Mouse (Mus musculus): Measurements from ENCODE around the gene Arhgap9. TPM values are rescaled to one million over a fixed set of nuclear protein-coding genes. Genes with fewer than 3 reads are reported as not detected.

Gene Arhgap9
- polyA plus RNA-seq, 1 experiment: 0.97 TPM

- WGBS: 61% methylated on average over 11 of the region's 11 CpGs
- H3K4me1 ChIP-seq (ENCODE audit: control insufficient read depth, insufficient read depth, low read length): peaks cover 23% of the 10 kb centered on the region
- TF ChIP-seq CTCF (IDR thresholded peaks at IDR 0.05; ENCODE audit: borderline replicate concordance, insufficient read depth, low read depth, low read length) (no peak), POLR2A (IDR thresholded peaks at IDR 0.05; ENCODE audit: borderline replicate concordance, insufficient read depth, low read length) (no peak)
- no peak overlapping the region for H3K27ac ChIP-seq (ENCODE audit: insufficient read depth, low read length)
- no peak overlapping the region for H3K4me3 ChIP-seq (replicated peaks; ENCODE audit: insufficient read depth, low read depth, low read length)
- H3K27me3 ChIP-seq (ENCODE audit: control insufficient read depth, insufficient read depth, low read length): no peaks in the 10 kb centered on the region
- DNase-seq: no peak
Measured at GRCm38 (mm10) chr10:127284724-127285500, 36.9 kb upstream of the Arhgap9 start.

GRCm38 (mm10) chr10:127285644-127286043, 36.1 kb upstream of the Arhgap9 start:
- Histone ChIP-seq H3K4me3 (replicated peaks; ENCODE audit: insufficient read depth, low read depth, low read length) (no peak overlapping the region), H3K27me3 (ENCODE audit: control insufficient read depth, insufficient read depth, low read length) (no peaks in the 10 kb centered on the region), H3K27ac (ENCODE audit: insufficient read depth, low read length) (no peak overlapping the region), H3K4me1 (ENCODE audit: control insufficient read depth, insufficient read depth, low read length) (peaks cover 23% of the 10 kb centered on the region)
- WGBS: 52% methylated on average over 13 of the region's 13 CpGs
- no peak for TF ChIP-seq CTCF (IDR thresholded peaks at IDR 0.05; ENCODE audit: borderline replicate concordance, insufficient read depth, low read depth, low read length)
- no peak for TF ChIP-seq POLR2A (IDR thresholded peaks at IDR 0.05; ENCODE audit: borderline replicate concordance, insufficient read depth, low read length)
- DNase-seq: peak in 1 of 2 experiments; percentile 31

- H3K27ac ChIP-seq (ENCODE audit: insufficient read depth, low read length): no peak overlapping the region
- no peaks in the 10 kb centered on the region for H3K27me3 ChIP-seq (ENCODE audit: control insufficient read depth, insufficient read depth, low read length)
- TF ChIP-seq CTCF (IDR thresholded peaks at IDR 0.05; ENCODE audit: borderline replicate concordance, insufficient read depth, low read depth, low read length) (no peak), POLR2A (IDR thresholded peaks at IDR 0.05; ENCODE audit: borderline replicate concordance, insufficient read depth, low read length) (no peak)
- no peak overlapping the region for H3K4me3 ChIP-seq (replicated peaks; ENCODE audit: insufficient read depth, low read depth, low read length)
- DNase-seq: peak in 1 of 2 experiments; percentile 26
- peaks cover 23% of the 10 kb centered on the region for H3K4me1 ChIP-seq (ENCODE audit: control insufficient read depth, insufficient read depth, low read length)
- 35% methylated on average over 7 of the region's 7 CpGs for WGBS
Measured at GRCm38 (mm10) chr10:127286194-127286593, 35.6 kb upstream of the Arhgap9 start.

GRCm38 (mm10) chr10:127286730-127287129, 35.0 kb upstream of the Arhgap9 start:
- DNase-seq: peak; percentile 29 to 43
- H3K4me1 ChIP-seq (ENCODE audit: control insufficient read depth, insufficient read depth, low read length): peaks cover 20% of the 10 kb centered on the region; the same call in 1 of the 2 replicates
- 11% methylated on average over 7 of the region's 7 CpGs for WGBS
- no peak for TF ChIP-seq POLR2A (IDR thresholded peaks at IDR 0.05; ENCODE audit: borderline replicate concordance, insufficient read depth, low read length)
- TF ChIP-seq CTCF (IDR thresholded peaks at IDR 0.05; ENCODE audit: borderline replicate concordance, insufficient read depth, low read depth, low read length): no peak
- no peaks in the 10 kb centered on the region for H3K27me3 ChIP-seq (ENCODE audit: control insufficient read depth, insufficient read depth, low read length)
- peak overlapping the region; percentile 60 for H3K4me3 ChIP-seq (replicated peaks; ENCODE audit: insufficient read depth, low read depth, low read length)
- no peak overlapping the region for H3K27ac ChIP-seq (ENCODE audit: insufficient read depth, low read length)

- Histone ChIP-seq H3K27ac (ENCODE audit: insufficient read depth, low read length) (0 out of 2 replicates have a peak overlapping the region, but pooled peaks have one; percentile 18), H3K4me1 (ENCODE audit: control insufficient read depth, insufficient read depth, low read length) (peaks cover 20% of the 10 kb centered on the region; the same call in 1 of the 2 replicates), H3K4me3 (replicated peaks; ENCODE audit: insufficient read depth, low read depth, low read length) (peak overlapping the region; percentile 60), H3K27me3 (ENCODE audit: control insufficient read depth, insufficient read depth, low read length) (no peaks in the 10 kb centered on the region)
- DNase-seq: peak in 1 of 2 experiments; percentile 36
- TF ChIP-seq CTCF (IDR thresholded peaks at IDR 0.05; ENCODE audit: borderline replicate concordance, insufficient read depth, low read depth, low read length) (no peak), POLR2A (IDR thresholded peaks at IDR 0.05; ENCODE audit: borderline replicate concordance, insufficient read depth, low read length) (no peak)
- 25% methylated on average over 15 of the region's 15 CpGs for WGBS
Measured at GRCm38 (mm10) chr10:127287271-127287935, 34.4 kb upstream of the Arhgap9 start.

- TF ChIP-seq POLR2A (IDR thresholded peaks at IDR 0.05; ENCODE audit: borderline replicate concordance, insufficient read depth, low read length) (no peak), CTCF (IDR thresholded peaks at IDR 0.05; ENCODE audit: borderline replicate concordance, insufficient read depth, low read depth, low read length) (no peak)
Measured at GRCm38 (mm10) chr10:127287936-127288293, 33.8 kb upstream of the Arhgap9 start.

GRCm38 (mm10) chr10:127288328-127288799, 33.4 kb upstream of the Arhgap9 start:
- Histone ChIP-seq H3K4me1 (ENCODE audit: control insufficient read depth, insufficient read depth, low read length) (peaks cover 20% of the 10 kb centered on the region; the same call in 1 of the 2 replicates), H3K27me3 (ENCODE audit: control insufficient read depth, insufficient read depth, low read length) (no peaks in the 10 kb centered on the region), H3K4me3 (replicated peaks; ENCODE audit: insufficient read depth, low read depth, low read length) (peak overlapping the region; percentile 60), H3K27ac (ENCODE audit: insufficient read depth, low read length) (peak overlapping the region; percentile 55; the same call in 1 of the 2 replicates)
- TF ChIP-seq CTCF (IDR thresholded peaks at IDR 0.05; ENCODE audit: borderline replicate concordance, insufficient read depth, low read depth, low read length) (no peak), POLR2A (IDR thresholded peaks at IDR 0.05; ENCODE audit: borderline replicate concordance, insufficient read depth, low read length) (no peak)
- no peak for DNase-seq
- WGBS: under 1% methylated on average over 26 of the region's 28 CpGs

More at GRCm38 (mm10) chr10:127287936-127288293, 33.8 kb upstream of the Arhgap9 start:
- peak in 1 of 2 experiments; percentile 29 for DNase-seq
- Histone ChIP-seq H3K27ac (ENCODE audit: insufficient read depth, low read length) (peak overlapping the region; percentile 18; the same call in 1 of the 2 replicates), H3K4me3 (replicated peaks; ENCODE audit: insufficient read depth, low read depth, low read length) (peak overlapping the region; percentile 60), H3K4me1 (ENCODE audit: control insufficient read depth, insufficient read depth, low read length) (peaks cover 20% of the 10 kb centered on the region; the same call in 1 of the 2 replicates), H3K27me3 (ENCODE audit: control insufficient read depth, insufficient read depth, low read length) (no peaks in the 10 kb centered on the region)
- WGBS: 0% methylated on average over 3 of the region's 3 CpGs

All from cerebellum, adult 2 months (tissue).